Mouse (Mus musculus): ENCODE results near the gene Frmd8. TPM values are rescaled to one million over a fixed set of nuclear protein-coding genes. Genes with fewer than 3 reads are reported as not detected.
A peak's percentile ranks its signal among the peaks of the same experiment; 100 is the strongest.

The Frmd8 gene
- 56.4 and 61.1 TPM in 2 replicates for polyA plus RNA-seq (2015; fragmentation: Nextera tagmentation; extraction: Ambion mirVana)

DNA sequence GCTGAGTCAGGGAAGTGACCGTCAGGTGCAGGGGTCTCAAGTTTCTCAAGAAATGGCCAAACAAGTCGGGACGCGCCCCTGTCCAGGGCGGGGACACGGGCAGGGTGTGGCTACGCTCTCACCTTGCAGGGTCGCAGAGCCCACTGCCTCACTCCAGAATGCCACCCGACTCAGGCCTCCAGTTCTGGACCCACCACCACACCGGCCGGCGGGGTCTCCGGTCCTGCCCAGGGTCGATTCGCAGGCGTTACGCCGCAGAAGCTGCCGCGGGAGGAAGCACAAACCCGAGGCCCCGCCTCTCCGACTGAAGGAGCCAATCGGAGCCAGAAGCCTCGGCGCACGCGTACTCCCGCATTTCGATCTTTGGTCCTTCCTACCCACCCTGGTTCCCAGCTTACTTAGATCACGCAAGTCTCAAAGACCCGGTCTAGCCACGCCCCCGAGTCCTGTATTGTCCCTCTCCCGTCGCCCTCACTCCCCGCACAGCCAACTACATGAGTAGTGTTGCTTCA, at the start of gene Frmd8:
Gene Frmd8, minus strand, starts transcription at position 306 of the 512 bp plus-strand sequence.
- peak within 1 kb of the TSS; percentile 90 for H3K4me2 ChIP-seq (ENCODE audit: low read depth, low read length)
- peak; percentile 75 for ATAC-seq (ENCODE audit: low read depth)
- H3K9me3 ChIP-seq (ENCODE audit: control insufficient read depth, low read length), result no peaks in the 10 kb centered on the region
- H3K36me3 ChIP-seq (ENCODE audit: control insufficient read depth, insufficient read depth, low read length), result 0 out of 2 replicates have a peak, but pooled peaks cover 4% of the 10 kb centered on the region
- H3K27me3 ChIP-seq (ENCODE audit: control insufficient read depth, insufficient read depth, low read depth, low read length), result no peaks in the 10 kb centered on the region
- under 1% methylated on average over 37 of the region's 37 CpGs for WGBS
- H3K27ac ChIP-seq (ENCODE audit: low read length), result peak within 1 kb of the TSS; percentile 53
- H3K9ac ChIP-seq (ENCODE audit: low read length), result peak within 1 kb of the TSS; percentile 90
- peak within 1 kb of the TSS; percentile 81 for H3K4me3 ChIP-seq (ENCODE audit: low read length)
- H3K4me1 ChIP-seq (replicated peaks; ENCODE audit: control insufficient read depth, insufficient read depth, low read length), result peaks cover 56% of the 10 kb centered on the region

DNA sequence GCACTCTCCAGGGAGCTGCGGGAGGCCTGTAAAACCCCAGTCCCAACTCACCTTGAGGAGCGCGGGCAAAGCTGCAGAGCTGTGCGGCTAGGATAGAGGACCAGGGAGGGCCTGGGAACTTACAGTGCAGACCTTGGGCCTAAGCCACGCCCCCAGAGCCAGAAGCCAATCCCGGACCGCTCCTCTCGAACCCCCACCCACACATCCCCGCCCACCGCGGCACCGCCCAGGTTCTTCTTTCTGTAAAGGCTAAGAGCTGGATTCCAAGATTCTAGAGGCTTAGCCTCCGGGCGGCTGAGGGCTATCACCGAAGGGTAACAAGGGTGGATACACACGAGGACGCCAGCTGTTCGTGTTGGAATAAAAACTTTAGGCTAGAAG, 49.6 kb upstream of the Frmd8 start, which contains the start of gene Cdc42ep2:
Gene Cdc42ep2, minus strand, starts transcription at position 104 of the 381 bp plus-strand sequence.
- Histone ChIP-seq H3K9ac (ENCODE audit: low read length) (peak within 1 kb of the TSS; percentile 75), H3K4me2 (ENCODE audit: low read depth, low read length) (peak within 1 kb of the TSS; percentile 77), H3K9me3 (ENCODE audit: control insufficient read depth, low read length) (no peaks in the 10 kb centered on the region), H3K4me3 (ENCODE audit: low read length) (peak within 1 kb of the TSS; percentile 73), H3K27me3 (ENCODE audit: control insufficient read depth, insufficient read depth, low read depth, low read length) (no peaks in the 10 kb centered on the region), H3K36me3 (ENCODE audit: control insufficient read depth, insufficient read depth, low read length) (no peaks in the 10 kb centered on the region), H3K4me1 (replicated peaks; ENCODE audit: control insufficient read depth, insufficient read depth, low read length) (peaks cover 41% of the 10 kb centered on the region), H3K27ac (ENCODE audit: low read length) (peak within 1 kb of the TSS; percentile 94)
- under 1% methylated on average over 18 of the region's 18 CpGs for WGBS
- peak; percentile 94 for ATAC-seq (ENCODE audit: low read depth)

DNA sequence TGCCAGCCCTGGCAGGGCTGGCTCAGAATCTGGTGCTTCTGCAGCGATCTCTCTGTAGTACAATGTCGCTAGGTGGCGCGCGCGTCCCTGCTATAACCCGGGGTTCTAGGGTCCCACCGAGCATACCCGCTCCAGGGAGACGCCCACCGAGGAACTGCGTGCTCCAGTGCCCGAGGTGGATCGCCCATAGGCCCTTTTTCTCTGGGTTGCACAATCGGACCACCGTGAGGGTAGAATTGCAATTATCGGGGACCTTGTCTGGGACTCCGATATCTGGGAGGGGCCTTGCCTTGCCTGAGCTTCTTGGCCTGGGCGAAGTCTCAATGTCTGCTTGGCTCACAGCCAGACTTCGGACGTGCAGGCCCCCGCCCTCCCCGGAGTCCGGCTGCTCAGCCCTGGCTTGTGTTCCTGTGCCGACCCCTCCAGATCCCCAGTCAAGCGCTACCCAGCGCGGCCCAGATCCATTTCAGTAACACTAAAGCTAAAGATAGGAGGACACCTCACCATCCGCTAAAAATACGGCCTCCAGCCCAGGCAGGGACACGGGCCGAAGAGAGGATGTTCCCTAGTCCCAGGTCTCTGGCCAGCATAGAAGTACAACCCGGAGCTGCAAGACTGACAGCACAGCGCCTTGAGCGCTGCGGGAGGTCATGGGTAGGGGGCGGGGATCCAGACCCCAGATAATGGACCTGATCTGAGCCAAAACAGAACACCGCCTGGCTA, 49.1 kb upstream of the Frmd8 start:
- H3K4me2 ChIP-seq (ENCODE audit: low read depth, low read length), result peak overlapping the region; percentile 77
- H3K9ac ChIP-seq (ENCODE audit: low read length), result peak overlapping the region; percentile 75
- WGBS, result under 1% methylated on average over 38 of the region's 38 CpGs
- H3K27me3 ChIP-seq (ENCODE audit: control insufficient read depth, insufficient read depth, low read depth, low read length), result no peaks in the 10 kb centered on the region
- no peaks in the 10 kb centered on the region for H3K36me3 ChIP-seq (ENCODE audit: control insufficient read depth, insufficient read depth, low read length)
- H3K9me3 ChIP-seq (ENCODE audit: control insufficient read depth, low read length), result no peaks in the 10 kb centered on the region
- peaks cover 36% of the 10 kb centered on the region for H3K4me1 ChIP-seq (replicated peaks; ENCODE audit: control insufficient read depth, insufficient read depth, low read length)
- H3K27ac ChIP-seq (ENCODE audit: low read length), result peak overlapping the region; percentile 94
- peak; percentile 83 for ATAC-seq (ENCODE audit: low read depth)
- H3K4me3 ChIP-seq (ENCODE audit: low read length), result peak overlapping the region; percentile 73

DNA sequence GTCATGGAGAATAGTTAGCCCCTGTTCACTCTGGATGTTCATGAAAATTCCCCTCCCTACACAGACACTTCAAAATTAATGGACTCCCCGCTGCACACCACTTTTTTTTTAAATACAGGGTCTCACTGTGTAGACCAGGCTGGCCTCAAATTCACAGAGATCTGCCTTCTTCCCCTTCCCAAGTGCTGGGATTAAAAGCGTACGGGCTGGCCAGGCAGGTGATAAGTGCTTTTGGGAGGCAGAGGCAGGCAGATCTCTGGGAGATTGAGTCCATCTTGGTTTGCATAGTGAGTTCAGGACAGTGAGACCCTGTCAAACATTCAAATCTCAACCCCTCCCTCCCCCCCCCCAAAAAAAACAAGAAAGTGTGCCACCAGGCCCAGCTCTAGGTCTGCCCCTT, 47.9 kb upstream of the Frmd8 start:
- Histone ChIP-seq H3K4me2 (ENCODE audit: low read depth, low read length) (peak overlapping the region; percentile 77), H3K4me3 (ENCODE audit: low read length) (peak overlapping the region; percentile 73; the same call in 1 of the 2 replicates), H3K36me3 (ENCODE audit: control insufficient read depth, insufficient read depth, low read length) (0 out of 2 replicates have a peak, but pooled peaks cover 3% of the 10 kb centered on the region), H3K9ac (ENCODE audit: low read length) (peak overlapping the region; percentile 43; the same call in 1 of the 2 replicates), H3K27ac (ENCODE audit: low read length) (no peak overlapping the region), H3K9me3 (ENCODE audit: control insufficient read depth, low read length) (no peaks in the 10 kb centered on the region), H3K27me3 (ENCODE audit: control insufficient read depth, insufficient read depth, low read depth, low read length) (no peaks in the 10 kb centered on the region), H3K4me1 (replicated peaks; ENCODE audit: control insufficient read depth, insufficient read depth, low read length) (peaks cover 25% of the 10 kb centered on the region)
- 98% methylated on average over 3 of the region's 3 CpGs for whole genome bisulfite sequencing
- no peak for ATAC-seq (ENCODE audit: low read depth)

DNA sequence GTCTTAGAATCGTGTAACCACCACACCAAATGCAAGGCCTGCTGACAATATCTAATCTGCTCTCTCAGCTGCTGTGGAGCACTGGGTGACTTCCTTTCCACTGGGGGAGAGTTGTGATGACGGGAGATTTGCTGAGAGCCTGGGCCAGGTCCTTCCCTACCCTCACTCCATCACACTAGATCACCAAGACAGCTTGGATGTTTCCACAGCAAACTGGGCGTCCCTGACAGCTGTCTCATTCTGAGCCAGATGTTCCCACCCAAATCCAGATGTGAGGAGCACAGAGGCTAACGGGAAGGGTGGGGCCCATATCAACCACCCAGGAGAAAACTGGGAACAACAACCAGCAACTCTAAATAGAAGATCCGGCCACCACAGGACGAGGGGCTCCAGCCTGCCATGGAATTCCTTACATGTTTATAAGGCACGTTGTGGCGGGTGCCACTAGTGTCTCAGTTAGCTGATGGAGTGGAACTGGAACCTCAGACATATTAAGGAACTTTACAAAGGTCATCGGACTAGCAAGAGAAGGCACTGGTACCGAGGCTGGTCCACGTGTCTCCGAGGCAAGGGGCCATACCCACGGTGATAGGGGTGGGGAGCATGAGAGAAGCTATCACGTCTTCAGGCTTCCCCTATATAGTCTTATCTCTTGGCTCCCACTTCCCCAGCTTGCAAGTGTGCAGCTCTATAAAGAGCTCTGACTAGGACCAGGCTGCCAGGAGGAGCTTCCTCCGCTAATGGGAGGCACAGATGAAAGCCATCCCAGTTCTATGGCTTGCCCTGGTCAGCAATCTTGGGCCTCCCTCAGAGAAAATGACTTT, 47.3 kb upstream of the Frmd8 start:
- ATAC-seq (ENCODE audit: low read depth), result no peak
- Histone ChIP-seq H3K9me3 (ENCODE audit: control insufficient read depth, low read length) (no peaks in the 10 kb centered on the region), H3K27me3 (ENCODE audit: control insufficient read depth, insufficient read depth, low read depth, low read length) (no peaks in the 10 kb centered on the region), H3K9ac (ENCODE audit: low read length) (peak overlapping the region; percentile 43), H3K4me3 (ENCODE audit: low read length) (peak overlapping the region; percentile 73), H3K36me3 (ENCODE audit: control insufficient read depth, insufficient read depth, low read length) (peaks cover 7% of the 10 kb centered on the region), H3K27ac (ENCODE audit: low read length) (0 out of 2 replicates have a peak overlapping the region, but pooled peaks have one; percentile 9), H3K4me2 (ENCODE audit: low read depth, low read length) (peak overlapping the region; percentile 77), H3K4me1 (replicated peaks; ENCODE audit: control insufficient read depth, insufficient read depth, low read length) (peaks cover 25% of the 10 kb centered on the region)
- 55% methylated on average over 15 of the region's 15 CpGs for WGBS

DNA sequence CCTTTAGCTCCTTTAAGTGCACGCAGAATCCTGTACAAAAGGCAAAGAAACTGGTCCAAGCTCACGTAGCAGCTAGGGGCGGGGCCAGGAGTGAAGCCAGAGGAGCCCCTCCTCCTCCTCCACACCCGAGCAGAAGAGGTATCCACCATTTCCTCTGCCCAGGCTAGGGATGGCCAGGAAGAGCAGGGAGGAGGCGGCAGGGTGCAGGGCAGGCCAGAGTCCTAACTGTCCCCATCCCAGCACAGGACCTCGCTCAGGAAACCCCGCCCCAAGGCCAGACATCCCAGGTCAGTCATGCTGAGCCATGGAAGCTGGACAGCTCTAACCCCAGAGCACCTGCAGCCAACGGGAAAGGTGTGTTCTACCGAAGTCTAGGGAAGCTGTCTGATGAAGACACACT, 46.6 kb upstream of the Frmd8 start:
- H3K4me2 ChIP-seq (ENCODE audit: low read depth, low read length), result peak overlapping the region; percentile 77
- H3K9me3 ChIP-seq (ENCODE audit: control insufficient read depth, low read length), result no peaks in the 10 kb centered on the region
- peak overlapping the region; percentile 73 for H3K4me3 ChIP-seq (ENCODE audit: low read length)
- peaks cover 13% of the 10 kb centered on the region for H3K36me3 ChIP-seq (ENCODE audit: control insufficient read depth, insufficient read depth, low read length)
- peak; percentile 9 for ATAC-seq (ENCODE audit: low read depth)
- no peaks in the 10 kb centered on the region for H3K27me3 ChIP-seq (ENCODE audit: control insufficient read depth, insufficient read depth, low read depth, low read length)
- H3K4me1 ChIP-seq (replicated peaks; ENCODE audit: control insufficient read depth, insufficient read depth, low read length), result peaks cover 25% of the 10 kb centered on the region
- 0 out of 2 replicates have a peak overlapping the region, but pooled peaks have one; percentile 9 for H3K27ac ChIP-seq (ENCODE audit: low read length)
- WGBS, result 15% methylated on average over 9 of the region's 9 CpGs
- H3K9ac ChIP-seq (ENCODE audit: low read length), result peak overlapping the region; percentile 43; the same call in 1 of the 2 replicates

DNA sequence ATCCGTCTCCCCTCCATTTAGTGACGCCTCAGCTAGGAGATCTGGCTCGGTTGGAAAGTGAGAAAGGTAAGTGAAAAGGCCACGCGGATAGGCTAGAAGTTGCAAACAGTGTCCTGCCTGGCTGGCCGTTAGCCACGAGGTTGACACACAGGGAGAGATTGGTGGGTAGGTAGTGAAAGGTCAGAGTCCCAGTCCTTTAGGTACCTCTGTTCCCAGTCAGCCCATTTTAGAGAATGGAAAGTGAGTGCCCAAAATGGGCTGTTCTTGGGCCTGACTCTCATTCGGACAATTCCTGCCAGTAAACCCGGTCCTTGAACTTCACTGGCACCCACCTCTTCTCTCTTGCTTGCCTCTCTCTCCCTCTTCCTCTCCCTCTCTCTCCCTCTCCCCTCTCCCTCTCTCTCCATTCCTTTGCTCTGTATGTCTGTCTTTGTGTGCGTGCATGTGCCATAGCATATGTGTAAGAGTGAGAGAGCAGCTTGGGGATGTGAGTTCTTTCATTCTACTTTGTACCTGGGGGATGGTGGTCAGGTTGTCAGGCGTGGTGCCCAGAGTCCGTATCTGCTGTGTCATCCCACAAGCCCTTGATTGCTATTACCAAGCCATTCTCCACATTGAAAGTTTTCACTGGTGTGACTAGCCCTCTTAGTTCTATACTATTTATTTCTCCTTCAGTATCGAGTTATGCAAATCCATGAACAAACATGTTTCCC, 38.1 kb upstream of the Frmd8 start, which contains the start of gene Dpf2:
Gene Dpf2, minus strand, starts transcription at position 4 of the 713 bp plus-strand sequence.
- Histone ChIP-seq H3K27ac (ENCODE audit: low read length) (peak within 1 kb of the TSS; percentile 90), H3K9me3 (ENCODE audit: control insufficient read depth, low read length) (no peaks in the 10 kb centered on the region), H3K4me3 (ENCODE audit: low read length) (peak within 1 kb of the TSS; percentile 94), H3K4me1 (replicated peaks; ENCODE audit: control insufficient read depth, insufficient read depth, low read length) (peaks cover 24% of the 10 kb centered on the region), H3K36me3 (ENCODE audit: control insufficient read depth, insufficient read depth, low read length) (peaks cover 15% of the 10 kb centered on the region), H3K9ac (ENCODE audit: low read length) (peak within 1 kb of the TSS; percentile 99), H3K27me3 (ENCODE audit: control insufficient read depth, insufficient read depth, low read depth, low read length) (no peaks in the 10 kb centered on the region), H3K4me2 (ENCODE audit: low read depth, low read length) (peak within 1 kb of the TSS; percentile 79)
- ATAC-seq (ENCODE audit: low read depth), result no peak
- 19% methylated on average over 13 of the region's 13 CpGs for WGBS

DNA sequence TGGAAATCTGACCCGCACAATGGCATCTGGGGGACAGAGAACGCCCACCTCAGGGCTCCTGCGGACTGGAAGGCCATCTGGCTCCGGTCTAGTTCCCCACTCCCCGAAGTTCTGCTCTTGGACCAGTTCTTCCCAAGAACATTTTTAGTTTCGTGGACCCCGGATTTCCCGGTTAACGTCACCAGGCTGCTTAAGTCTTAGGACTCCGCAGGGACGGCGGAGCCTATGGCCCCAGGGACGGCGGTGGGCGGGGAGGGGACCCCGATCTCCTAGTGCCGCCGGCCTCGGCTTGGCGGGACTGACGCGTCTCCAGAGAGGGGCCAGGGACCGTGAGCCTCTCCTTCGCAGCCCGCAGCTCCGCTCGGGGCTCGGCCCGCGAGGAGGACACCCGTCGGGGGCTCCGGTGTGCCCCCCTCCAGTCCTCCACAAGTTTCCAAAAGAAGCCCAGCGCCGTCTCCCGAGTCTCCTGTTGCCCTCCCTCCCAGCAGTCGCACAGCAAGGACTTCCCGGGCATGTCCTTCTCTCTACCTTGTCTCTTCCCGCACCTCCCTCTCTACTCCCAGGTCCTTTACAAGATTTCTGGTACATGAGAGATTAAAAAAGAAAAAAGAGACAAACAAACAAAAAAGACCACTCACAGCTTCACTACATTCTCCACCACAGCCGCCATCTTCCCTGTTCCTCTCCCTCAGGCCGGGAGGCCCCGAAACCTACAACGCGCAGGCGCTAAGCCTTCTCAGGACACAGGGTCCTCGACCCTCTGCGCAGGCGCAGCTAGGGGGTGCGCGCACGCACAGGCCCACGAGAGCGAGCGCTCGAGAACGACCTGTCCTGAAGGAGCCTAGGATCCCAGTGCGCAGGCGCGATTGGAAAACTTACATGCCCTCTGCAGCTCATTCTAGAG, 37.3 kb upstream of the Frmd8 start:
- peak; percentile 97 for ATAC-seq (ENCODE audit: low read depth)
- Histone ChIP-seq H3K4me3 (ENCODE audit: low read length) (peak overlapping the region; percentile 94), H3K4me2 (ENCODE audit: low read depth, low read length) (peak overlapping the region; percentile 79), H3K9me3 (ENCODE audit: control insufficient read depth, low read length) (no peaks in the 10 kb centered on the region), H3K36me3 (ENCODE audit: control insufficient read depth, insufficient read depth, low read length) (peaks cover 9% of the 10 kb centered on the region), H3K4me1 (replicated peaks; ENCODE audit: control insufficient read depth, insufficient read depth, low read length) (peaks cover 24% of the 10 kb centered on the region), H3K9ac (ENCODE audit: low read length) (peak overlapping the region; percentile 99), H3K27ac (ENCODE audit: low read length) (peak overlapping the region; percentile 90), H3K27me3 (ENCODE audit: control insufficient read depth, insufficient read depth, low read depth, low read length) (no peaks in the 10 kb centered on the region)
- under 1% methylated on average over 59 of the region's 59 CpGs for WGBS
